Mouse (Mus musculus) hindbrain, embryonic 14.5 days (tissue): ENCODE measurements around the gene Ppp1r18. TPM values are rescaled to one million over a fixed set of nuclear protein-coding genes. Genes with fewer than 3 reads are reported as not detected.

Experiments
- ATAC-seq: fragments of 200-750 bp; cut with Nextera tagmentation; 2 replicates; pipeline ENCODE4 v1.8.0; 2017; ENCODE audit warnings: moderate number of reproducible peaks, mild to moderate bottlenecking, moderate TSS enrichment, moderate library complexity; ENCODE audit not compliant: low FRiP score
- DNase-seq: peaks from one replicate; pipeline ENCODE4 v3.0.0-alpha.2; 2015; ENCODE audit warnings: low spot score
- H3K27ac ChIP-seq: fragments of 300-500 bp; sonication (generic); 2 replicates; pipeline ENCODE4 v1.5.1; 2014; ENCODE audit warnings: mild to moderate bottlenecking, moderate library complexity
- H3K27me3 ChIP-seq: fragments of 300-500 bp; sonication (generic); 2 replicates; pipeline ENCODE4 v1.6.1; 2014; ENCODE audit warnings: mild to moderate bottlenecking, low read length, mixed read lengths; ENCODE audit not compliant: control insufficient read depth, insufficient read depth
- H3K36me3 ChIP-seq: fragments of 300-500 bp; sonication (generic); replicated peaks from 2 replicates; pipeline ENCODE4 v1.6.1; 2014; ENCODE audit not compliant: control insufficient read depth, insufficient read depth
- H3K4me1 ChIP-seq: fragments of 300-500 bp; sonication (generic); replicated peaks from 2 replicates; pipeline ENCODE4 v1.6.1; 2014; ENCODE audit warnings: antibody characterized with exemption, low read length, mixed read lengths; ENCODE audit not compliant: control insufficient read depth, insufficient read depth
- H3K4me2 ChIP-seq: fragments of 300-500 bp; sonication (generic); replicated peaks from 2 replicates; pipeline ENCODE4 v1.6.1; 2014; ENCODE audit warnings: mild to moderate bottlenecking, moderate library complexity
- H3K4me3 ChIP-seq: fragments of 300-500 bp; sonication (generic); replicated peaks from 2 replicates; pipeline ENCODE4 v1.5.1; 2014; ENCODE audit warnings: mild to moderate bottlenecking, low read length
- H3K9ac ChIP-seq: fragments of 300-500 bp; sonication (generic); 2 replicates; pipeline ENCODE4 v1.6.1; 2014
- H3K9me3 ChIP-seq: fragments of 300-500 bp; sonication (generic); 2 replicates; pipeline ENCODE4 v1.6.1; 2016; ENCODE audit warnings: low read length; ENCODE audit not compliant: control insufficient read depth
- WGBS: fragments of 180-500 bp; shearing (Covaris S2); extraction: QIAGEN DNeasy Blood & Tissue Kit; methylation state at CpG from one replicate; pipeline ENCODE4 v1.1.7; 2014; 5-methylcytosine and 5-hydroxymethylcytosine counted together
- polyA plus RNA-seq: library from polyadenylated mRNA; unstranded; fragments of >200 nt; fragmentation: Nextera tagmentation; extraction: Ambion mirVana; gene quantifications from 2 replicates; pipeline ENCODE4 v1.2.1, GENCODE M21; 2014

The Ppp1r18 gene
- polyA plus RNA-seq, result 18.8 and 20.7 TPM in 2 replicates

- ATAC-seq (peak; percentile 76), DNase-seq (peak; percentile 74)
- Histone ChIP-seq H3K4me1 (peaks cover 52% of the 10 kb centered on the region), H3K36me3 (0 out of 2 replicates have a peak, but pooled peaks cover 7% of the 10 kb centered on the region), H3K9ac (peak within 1 kb of the TSS; percentile 95), H3K27me3 (no peaks in the 10 kb centered on the region), H3K27ac (peak within 1 kb of the TSS; percentile 98), H3K4me2 (peak within 1 kb of the TSS; percentile 99), H3K4me3 (peak within 1 kb of the TSS; percentile 75), H3K9me3 (no peaks in the 10 kb centered on the region)
- WGBS, result under 1% methylated on average over 46 of the region's 48 CpGs
These were observed at the start of gene Ppp1r18 for GRCm38 (mm10) chr17:35865481-35866280. Ppp1r18 (plus strand) TSS chr17:35865593.

GRCm38 (mm10) chr17:35815836-35816235 lies 49.6 kb upstream of the Ppp1r18 start:
- H3K4me2 ChIP-seq, result no peak overlapping the region
- H3K9ac ChIP-seq, result no peak overlapping the region
- no peaks in the 10 kb centered on the region for H3K36me3 ChIP-seq
- H3K4me3 ChIP-seq, result no peak overlapping the region
- ATAC-seq (no peak), DNase-seq (no peak)
- H3K9me3 ChIP-seq, result no peaks in the 10 kb centered on the region
- no peak overlapping the region for H3K27ac ChIP-seq
- H3K4me1 ChIP-seq, result peaks cover 2% of the 10 kb centered on the region; the same call in 1 of the 2 replicates
- H3K27me3 ChIP-seq, result peaks cover 11% of the 10 kb centered on the region
- 61% methylated on average over 7 of the region's 7 CpGs for WGBS

GRCm38 (mm10) chr17:35816686-35817085 lies 48.7 kb upstream of the Ppp1r18 start:
- Histone ChIP-seq H3K4me2 (no peak overlapping the region), H3K27ac (no peak overlapping the region), H3K36me3 (no peaks in the 10 kb centered on the region), H3K4me1 (peaks cover 10% of the 10 kb centered on the region; the same call in 1 of the 2 replicates), H3K9me3 (no peaks in the 10 kb centered on the region), H3K27me3 (peaks cover 15% of the 10 kb centered on the region), H3K4me3 (no peak overlapping the region), H3K9ac (no peak overlapping the region)
- DNase-seq (no peak), ATAC-seq (no peak)
- 42% methylated on average over 9 of the region's 14 CpGs for WGBS

GRCm38 (mm10) chr17:35817226-35817625 lies 48.2 kb upstream of the Ppp1r18 start:
- WGBS, result 53% methylated on average over 10 of the region's 10 CpGs
- H3K27ac ChIP-seq, result no peak overlapping the region
- no peaks in the 10 kb centered on the region for H3K9me3 ChIP-seq
- peaks cover 13% of the 10 kb centered on the region for H3K4me1 ChIP-seq
- H3K4me3 ChIP-seq, result no peak overlapping the region
- no peak for DNase-seq
- H3K4me2 ChIP-seq, result no peak overlapping the region
- H3K9ac ChIP-seq, result no peak overlapping the region
- no peaks in the 10 kb centered on the region for H3K36me3 ChIP-seq
- ATAC-seq, result no peak
- peaks cover 15% of the 10 kb centered on the region for H3K27me3 ChIP-seq

GRCm38 (mm10) chr17:35820111-35820510 lies 45.3 kb upstream of the Ppp1r18 start:
- no peak overlapping the region for H3K27ac ChIP-seq
- ATAC-seq, result no peak

GRCm38 (mm10) chr17:35821439-35822430 lies 43.7 kb upstream of the Ppp1r18 start, which contains the start of gene Ier3:
Ier3 (plus strand) TSS chr17:35821684.
- Histone ChIP-seq H3K9me3 (no peaks in the 10 kb centered on the region), H3K27me3 (peaks cover 15% of the 10 kb centered on the region), H3K4me1 (peaks cover 30% of the 10 kb centered on the region), H3K4me3 (peak within 1 kb of the TSS; percentile 55), H3K27ac (peak within 1 kb of the TSS; percentile 67; the same call in 1 of the 2 replicates), H3K4me2 (peak within 1 kb of the TSS; percentile 67), H3K36me3 (peaks cover 13% of the 10 kb centered on the region), H3K9ac (peak within 1 kb of the TSS; percentile 75)
- DNase-seq (peak; percentile 64), ATAC-seq (no peak)
- under 1% methylated on average over 62 of the region's 62 CpGs for WGBS

More at GRCm38 (mm10) chr17:35820111-35820510, 45.3 kb upstream of the Ppp1r18 start:
- H3K4me3 ChIP-seq, result no peak overlapping the region
- DNase-seq, result no peak
- H3K36me3 ChIP-seq, result no peaks in the 10 kb centered on the region
- H3K27me3 ChIP-seq, result peaks cover 15% of the 10 kb centered on the region
- peaks cover 30% of the 10 kb centered on the region for H3K4me1 ChIP-seq
- H3K9me3 ChIP-seq, result no peaks in the 10 kb centered on the region
- no peak overlapping the region for H3K4me2 ChIP-seq
- WGBS, result 83% methylated on average over 5 of the region's 5 CpGs
- no peak overlapping the region for H3K9ac ChIP-seq

- Histone ChIP-seq H3K4me1 (peaks cover 30% of the 10 kb centered on the region), H3K9ac (peak overlapping the region; percentile 75), H3K4me3 (peak overlapping the region; percentile 55), H3K27me3 (peaks cover 15% of the 10 kb centered on the region), H3K4me2 (peak overlapping the region; percentile 67), H3K9me3 (no peaks in the 10 kb centered on the region), H3K36me3 (peaks cover 19% of the 10 kb centered on the region), H3K27ac (peak overlapping the region; percentile 67)
- WGBS, result 4% methylated on average over 11 of the region's 11 CpGs
- peak; percentile 17 for ATAC-seq
- DNase-seq, result no peak
These were observed 42.8 kb upstream of the Ppp1r18 start for GRCm38 (mm10) chr17:35822564-35822963.

GRCm38 (mm10) chr17:35822964-35823937 lies 42.1 kb upstream of the Ppp1r18 start, which contains the start of gene Flot1:
Flot1 (plus strand) TSS chr17:35823230.
- Histone ChIP-seq H3K9me3 (no peaks in the 10 kb centered on the region), H3K27ac (peak within 1 kb of the TSS; percentile 77), H3K4me2 (peak within 1 kb of the TSS; percentile 67), H3K27me3 (peaks cover 15% of the 10 kb centered on the region), H3K4me3 (peak within 1 kb of the TSS; percentile 55), H3K9ac (peak within 1 kb of the TSS; percentile 75), H3K4me1 (peaks cover 30% of the 10 kb centered on the region), H3K36me3 (peaks cover 25% of the 10 kb centered on the region)
- under 1% methylated on average over 43 of the region's 47 CpGs for WGBS
- DNase-seq (peak; percentile 81), ATAC-seq (peak; percentile 89)
